Mouse (Mus musculus) embryonic facial prominence, embryonic 13.5 days (tissue): ENCODE data around the gene Cmip. TPM values are rescaled to one million over a fixed set of nuclear protein-coding genes. Genes with fewer than 3 reads are reported as not detected.

Experiments
- ATAC-seq: fragments of 200-750 bp; cut with Nextera tagmentation; 2 replicates; pipeline ENCODE4 v1.8.0; 2017; ENCODE audit warnings: low read depth; ENCODE audit not compliant: insufficient number of reproducible peaks, insufficient read depth, low FRiP score, low TSS enrichment
- H3K27ac ChIP-seq: fragments of 300-500 bp; sonication (generic); 2 replicates; pipeline ENCODE4 v1.5.1; 2015; ENCODE audit warnings: moderate library complexity, mild to moderate bottlenecking, inconsistent platforms
- H3K27me3 ChIP-seq: fragments of 300-500 bp; sonication (generic); 2 replicates; pipeline ENCODE4 v1.6.1; 2015; ENCODE audit warnings: mild to moderate bottlenecking, inconsistent platforms
- H3K36me3 ChIP-seq: fragments of 300-500 bp; sonication (generic); 2 replicates; pipeline ENCODE4 v1.6.1; 2015; ENCODE audit warnings: mild to moderate bottlenecking, inconsistent platforms
- H3K4me1 ChIP-seq: fragments of 300-500 bp; sonication (generic); 2 replicates; pipeline ENCODE4 v1.6.1; 2015; ENCODE audit warnings: inconsistent platforms
- H3K4me2 ChIP-seq: fragments of 300-500 bp; sonication (generic); 2 replicates; pipeline ENCODE4 v1.6.1; 2015; ENCODE audit warnings: moderate library complexity, mild to moderate bottlenecking, inconsistent platforms
- H3K4me3 ChIP-seq: fragments of 300-500 bp; sonication (generic); 2 replicates; pipeline ENCODE4 v1.5.1; 2015; ENCODE audit warnings: mild to moderate bottlenecking, inconsistent platforms
- H3K9ac ChIP-seq: fragments of 300-500 bp; sonication (generic); 2 replicates; pipeline ENCODE4 v1.6.1; 2015; ENCODE audit warnings: mild to moderate bottlenecking, inconsistent platforms
- H3K9me3 ChIP-seq: fragments of 300-500 bp; sonication (generic); 2 replicates; pipeline ENCODE4 v1.6.1; 2016; ENCODE audit warnings: inconsistent platforms
- WGBS: fragments of 180-500 bp; shearing (Covaris S2); methylation state at CpG from one replicate; pipeline ENCODE4 v1.1.7; 2015; ENCODE audit warnings: mixed read lengths; 5-methylcytosine and 5-hydroxymethylcytosine counted together
- polyA plus RNA-seq: library from polyadenylated mRNA; unstranded; fragments of >200 nt; fragmentation: Nextera tagmentation; extraction: Ambion mirVana; gene quantifications from 2 replicates; pipeline ENCODE4 v1.2.1, GENCODE M21; 2015

The Cmip gene
- polyA plus RNA-seq, 1 experiment from 2014 or later = 17.7 TPM

DNA sequence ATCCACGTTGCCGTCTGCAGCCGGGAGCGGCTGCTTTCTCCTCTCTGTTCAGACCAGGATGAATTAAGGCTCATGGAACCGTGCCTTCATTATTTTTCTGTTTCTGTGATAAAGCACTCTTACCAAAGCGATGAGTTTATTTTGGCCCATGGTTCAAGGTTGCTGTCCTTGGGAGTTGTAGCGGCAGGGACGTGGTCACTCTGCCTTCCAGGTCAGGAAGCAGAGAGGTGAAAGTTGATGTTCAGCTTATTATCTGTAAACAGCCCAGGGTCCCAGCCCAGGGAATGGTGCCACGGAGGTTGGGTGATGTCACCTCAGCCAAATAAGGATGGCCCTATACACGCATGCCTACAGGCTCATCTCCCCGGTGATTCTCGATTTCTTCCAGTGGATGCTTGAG lies 83.9 kb downstream of the Cmip start:
- no peaks in the 10 kb centered on the region for H3K27me3 ChIP-seq
- H3K4me1 ChIP-seq = peaks cover 49% of the 10 kb centered on the region
- no peak overlapping the region for H3K4me2 ChIP-seq
- no peaks in the 10 kb centered on the region for H3K36me3 ChIP-seq
- H3K27ac ChIP-seq = no peak overlapping the region
- H3K9me3 ChIP-seq = no peaks in the 10 kb centered on the region
- H3K4me3 ChIP-seq = no peak overlapping the region
- no peak overlapping the region for H3K9ac ChIP-seq
- WGBS = 92% methylated on average over 12 of the region's 12 CpGs
- no peak for ATAC-seq

GRCm38 (mm10) chr8:117342735-117343385 lies 86.0 kb downstream of the Cmip start:
- Histone ChIP-seq H3K4me2 (no peak overlapping the region), H3K9ac (no peak overlapping the region), H3K4me1 (peaks cover 44% of the 10 kb centered on the region), H3K27me3 (no peaks in the 10 kb centered on the region), H3K36me3 (no peaks in the 10 kb centered on the region), H3K9me3 (no peaks in the 10 kb centered on the region), H3K27ac (no peak overlapping the region), H3K4me3 (no peak overlapping the region)
- ATAC-seq = no peak
- 73% methylated on average over 8 of the region's 8 CpGs for WGBS

DNA sequence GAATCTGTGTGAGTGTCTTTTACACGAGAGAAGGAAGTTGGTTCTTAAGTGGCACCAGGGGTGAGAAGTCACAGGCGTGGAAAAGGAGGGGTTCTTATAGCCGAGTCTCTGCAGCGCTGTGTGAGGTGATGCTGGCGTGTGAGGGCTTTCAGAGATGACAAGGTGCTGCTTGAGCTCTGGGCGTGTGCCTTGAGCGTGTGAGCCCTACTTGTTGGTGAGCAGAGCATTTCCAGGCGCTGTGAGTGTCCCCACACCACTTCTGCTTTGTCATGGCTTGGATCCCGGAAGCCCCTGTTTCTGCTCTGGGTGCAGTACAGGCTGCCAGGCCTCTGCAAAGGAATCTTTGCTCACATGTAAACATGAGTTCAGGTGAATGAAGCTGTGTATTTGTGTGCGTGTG lies 86.6 kb downstream of the Cmip start:
- WGBS = 81% methylated on average over 10 of the region's 10 CpGs
- Histone ChIP-seq H3K36me3 (no peaks in the 10 kb centered on the region), H3K27ac (no peak overlapping the region), H3K9me3 (no peaks in the 10 kb centered on the region), H3K27me3 (no peaks in the 10 kb centered on the region), H3K4me1 (peaks cover 49% of the 10 kb centered on the region), H3K9ac (no peak overlapping the region), H3K4me3 (no peak overlapping the region), H3K4me2 (no peak overlapping the region)
- no peak for ATAC-seq

DNA sequence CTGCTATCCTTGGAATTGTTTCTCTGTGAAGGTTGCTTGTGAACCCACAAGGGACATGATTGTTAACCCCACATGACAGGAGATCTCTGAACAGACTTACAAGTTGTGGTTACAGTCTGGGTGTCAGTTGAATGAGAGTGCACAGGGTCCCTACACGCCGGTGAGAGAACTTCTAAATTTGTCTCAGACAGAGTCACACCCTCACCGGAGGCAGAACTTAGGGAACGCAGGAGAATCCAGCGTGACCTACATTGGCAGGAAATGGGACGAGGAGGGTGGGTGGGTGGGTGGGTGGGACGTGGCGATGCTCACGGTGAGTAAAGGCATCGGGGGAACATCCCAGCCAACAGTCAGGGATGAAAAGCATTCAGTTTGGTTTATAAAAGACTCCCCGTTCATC lies 88.0 kb downstream of the Cmip start:
- H3K27ac ChIP-seq = no peak overlapping the region
- no peak overlapping the region for H3K9ac ChIP-seq
- ATAC-seq = no peak
- no peaks in the 10 kb centered on the region for H3K36me3 ChIP-seq
- H3K4me3 ChIP-seq = no peak overlapping the region
- no peaks in the 10 kb centered on the region for H3K27me3 ChIP-seq
- WGBS = 59% methylated on average over 11 of the region's 11 CpGs
- H3K4me1 ChIP-seq = peaks cover 39% of the 10 kb centered on the region
- no peak overlapping the region for H3K4me2 ChIP-seq
- H3K9me3 ChIP-seq = no peaks in the 10 kb centered on the region

DNA sequence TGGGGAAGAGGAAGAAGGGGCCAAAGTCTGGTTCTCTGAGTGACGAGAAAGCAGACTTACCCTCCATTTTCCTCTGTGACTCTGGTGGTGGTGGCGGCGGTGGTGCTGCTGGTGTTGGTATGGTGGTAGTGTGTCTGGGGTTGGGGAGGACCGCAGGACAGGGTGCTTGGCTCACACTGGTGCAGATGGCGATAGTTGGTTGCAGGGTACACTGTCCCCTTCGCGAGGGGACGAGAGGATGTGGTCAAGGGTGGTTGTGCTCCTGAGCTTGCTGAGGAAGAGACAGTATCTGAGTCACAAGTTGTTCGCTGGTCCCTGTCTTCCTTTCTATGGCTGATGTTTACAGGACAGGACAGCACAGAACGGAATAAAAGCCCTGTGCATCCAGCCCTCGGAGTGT lies 88.5 kb downstream of the Cmip start:
- Histone ChIP-seq H3K4me2 (no peak overlapping the region), H3K4me3 (no peak overlapping the region), H3K4me1 (peaks cover 35% of the 10 kb centered on the region), H3K9me3 (no peaks in the 10 kb centered on the region), H3K27me3 (no peaks in the 10 kb centered on the region), H3K27ac (no peak overlapping the region), H3K9ac (no peak overlapping the region), H3K36me3 (no peaks in the 10 kb centered on the region)
- WGBS = 91% methylated on average over 11 of the region's 11 CpGs
- no peak for ATAC-seq

DNA sequence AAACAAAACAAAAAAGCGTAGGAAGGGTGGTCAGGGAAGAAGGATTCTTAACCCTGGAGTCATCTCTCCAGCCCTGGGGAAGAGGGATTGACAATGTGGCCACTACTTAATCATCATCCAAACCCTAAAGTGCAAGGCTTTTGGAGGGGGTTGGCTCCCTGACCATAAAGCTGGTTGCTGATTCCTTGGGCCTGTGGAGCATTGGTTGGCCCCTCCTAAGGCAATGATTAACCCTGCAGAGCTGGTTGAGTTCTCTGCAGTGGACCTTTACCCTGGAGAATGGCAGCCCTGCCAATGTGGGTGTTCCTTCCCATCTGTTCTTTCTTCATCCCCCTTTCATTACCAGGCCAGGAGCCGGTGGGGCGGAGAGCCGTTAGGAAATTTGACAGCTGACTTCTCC lies 90.7 kb downstream of the Cmip start:
- H3K27me3 ChIP-seq = no peaks in the 10 kb centered on the region

GRCm38 (mm10) chr8:117348718-117349394 lies 92.0 kb downstream of the Cmip start:
- Histone ChIP-seq H3K27me3 (no peaks in the 10 kb centered on the region), H3K4me1 (peaks cover 25% of the 10 kb centered on the region), H3K4me2 (no peak overlapping the region), H3K4me3 (no peak overlapping the region), H3K9ac (no peak overlapping the region), H3K36me3 (0 out of 2 replicates have a peak, but pooled peaks cover 3% of the 10 kb centered on the region), H3K27ac (no peak overlapping the region), H3K9me3 (no peaks in the 10 kb centered on the region)
- ATAC-seq = no peak
- WGBS = 67% methylated on average over 11 of the region's 11 CpGs

More for the DNA sequence above, 90.7 kb downstream of the Cmip start:
- Histone ChIP-seq H3K4me3 (no peak overlapping the region), H3K9ac (no peak overlapping the region), H3K27ac (no peak overlapping the region), H3K36me3 (no peaks in the 10 kb centered on the region), H3K9me3 (no peaks in the 10 kb centered on the region), H3K4me2 (no peak overlapping the region), H3K4me1 (peaks cover 33% of the 10 kb centered on the region)
- WGBS = 80% methylated on average over 4 of the region's 4 CpGs
- no peak for ATAC-seq

DNA sequence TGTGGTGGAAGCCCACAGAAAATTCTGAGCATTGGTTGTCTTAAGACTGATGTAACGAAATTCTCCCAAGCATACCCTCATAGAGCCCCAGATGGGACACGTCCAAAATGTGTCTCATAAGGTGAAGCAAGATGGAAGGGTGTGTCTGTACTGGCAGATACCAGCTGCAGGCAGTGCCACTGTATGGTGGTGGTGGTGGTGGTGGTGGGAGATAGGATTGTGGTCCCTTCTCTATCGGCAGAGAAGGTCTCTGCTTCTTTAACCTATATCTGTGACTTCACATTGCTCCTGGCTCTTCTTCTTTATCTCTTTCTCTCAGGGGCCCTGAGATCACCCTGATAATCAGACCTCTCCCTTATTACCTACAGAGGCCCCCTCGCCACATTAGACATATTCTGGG lies 92.7 kb downstream of the Cmip start:
- Histone ChIP-seq H3K4me2 (no peak overlapping the region), H3K27me3 (no peaks in the 10 kb centered on the region), H3K9ac (no peak overlapping the region), H3K27ac (no peak overlapping the region), H3K36me3 (0 out of 2 replicates have a peak, but pooled peaks cover 3% of the 10 kb centered on the region), H3K4me3 (no peak overlapping the region), H3K4me1 (peaks cover 21% of the 10 kb centered on the region), H3K9me3 (no peaks in the 10 kb centered on the region)
- WGBS = 90% methylated on average over 4 of the region's 4 CpGs
- no peak for ATAC-seq

GRCm38 (mm10) chr8:117352098-117352497 lies 95.2 kb downstream of the Cmip start:
- no peak overlapping the region for H3K27ac ChIP-seq
- 72% methylated on average over 4 of the region's 4 CpGs for WGBS
- H3K4me2 ChIP-seq = no peak overlapping the region
- H3K36me3 ChIP-seq = peaks cover 6% of the 10 kb centered on the region; the same call in 1 of the 2 replicates
- H3K27me3 ChIP-seq = no peaks in the 10 kb centered on the region
- no peak overlapping the region for H3K9ac ChIP-seq
- ATAC-seq = no peak
- H3K4me3 ChIP-seq = no peak overlapping the region
- peaks cover 27% of the 10 kb centered on the region for H3K4me1 ChIP-seq
- no peaks in the 10 kb centered on the region for H3K9me3 ChIP-seq

DNA sequence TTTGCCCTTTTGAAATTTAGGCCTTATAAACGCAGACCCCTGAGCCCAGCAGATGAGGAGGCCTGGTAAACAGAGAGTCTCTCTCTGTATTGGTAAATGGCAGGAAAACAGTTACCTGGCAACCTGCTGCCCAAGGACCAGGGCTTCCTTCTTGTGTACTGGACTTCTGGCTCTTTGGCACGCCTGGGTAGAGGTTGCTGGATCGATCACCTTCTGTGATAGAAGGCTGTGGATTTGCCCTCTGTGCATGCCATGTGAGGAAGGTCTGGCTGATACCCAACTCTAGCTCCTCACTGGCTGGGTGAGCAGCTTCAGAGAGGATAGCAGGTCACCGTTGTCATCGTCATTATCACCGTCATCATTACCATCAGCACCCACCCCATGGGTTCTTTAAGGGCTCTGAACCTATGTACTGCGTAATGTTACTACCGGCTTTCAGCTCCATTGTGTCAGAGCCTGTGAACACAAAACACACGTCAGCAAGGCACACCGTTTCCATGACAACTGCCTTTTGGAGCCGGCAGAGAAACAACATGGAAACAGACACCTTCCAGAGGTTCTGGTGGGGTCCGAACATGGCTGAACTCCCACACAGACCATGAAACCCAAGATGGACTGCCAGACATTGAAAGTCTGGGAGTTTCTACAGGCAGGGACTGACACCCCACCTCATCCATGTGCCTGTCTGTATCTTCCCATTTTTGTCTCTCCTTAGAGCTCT lies 98.4 kb downstream of the Cmip start:
- ATAC-seq = no peak
- H3K4me3 ChIP-seq = no peak overlapping the region
- WGBS = 78% methylated on average over 12 of the region's 12 CpGs
- no peak overlapping the region for H3K4me2 ChIP-seq
- H3K4me1 ChIP-seq = peaks cover 12% of the 10 kb centered on the region; the same call in 1 of the 2 replicates
- no peak overlapping the region for H3K27ac ChIP-seq
- no peaks in the 10 kb centered on the region for H3K27me3 ChIP-seq
- no peak overlapping the region for H3K9ac ChIP-seq
- H3K9me3 ChIP-seq = no peaks in the 10 kb centered on the region
- peaks cover 11% of the 10 kb centered on the region for H3K36me3 ChIP-seq

DNA sequence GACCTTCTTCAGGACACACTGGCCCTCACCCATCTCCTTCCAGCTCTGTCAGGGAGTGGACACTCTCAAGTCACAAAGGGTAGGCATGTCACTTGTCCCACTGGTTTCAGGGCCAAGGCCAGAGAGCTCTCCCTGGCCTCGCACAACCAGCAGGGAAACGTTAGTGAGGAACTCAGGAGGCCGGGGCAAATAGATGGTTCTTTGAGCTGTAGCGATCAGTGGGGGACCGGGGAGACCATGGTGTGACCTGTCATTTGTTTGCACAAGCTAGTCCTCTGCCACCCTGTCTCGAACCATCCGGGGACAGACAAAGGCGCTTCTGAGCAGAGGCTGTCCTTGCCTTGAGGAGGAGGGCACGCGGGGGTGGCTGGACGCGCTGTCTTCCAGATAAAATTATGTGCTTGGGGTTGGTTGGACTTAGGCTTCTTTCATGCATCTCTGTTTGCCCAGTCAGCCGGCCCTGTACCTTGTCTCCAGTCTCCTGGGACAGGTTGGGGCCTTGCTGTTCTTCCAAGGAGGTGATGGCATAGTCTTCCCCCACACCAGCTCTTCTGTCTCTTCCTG lies 99.3 kb downstream of the Cmip start:
- Histone ChIP-seq H3K4me3 (no peak overlapping the region), H3K9ac (no peak overlapping the region), H3K27me3 (no peaks in the 10 kb centered on the region), H3K36me3 (peaks cover 11% of the 10 kb centered on the region), H3K9me3 (no peaks in the 10 kb centered on the region), H3K27ac (no peak overlapping the region), H3K4me1 (peaks cover 12% of the 10 kb centered on the region; the same call in 1 of the 2 replicates), H3K4me2 (no peak overlapping the region)
- 86% methylated on average over 13 of the region's 13 CpGs for WGBS
- ATAC-seq = no peak
